Mouse (Mus musculus) heart, embryonic 13.5 days (tissue): ENCODE results near the gene Apba2. TPM values are rescaled to one million over a fixed set of nuclear protein-coding genes. Genes with fewer than 3 reads are reported as not detected.

Source experiments
- ATAC-seq: fragments of 200-750 bp; cut with Nextera tagmentation; 2 replicates; pipeline ENCODE4 v1.8.0; 2017; ENCODE audit warnings: moderate TSS enrichment; ENCODE audit not compliant: insufficient number of reproducible peaks, low FRiP score, low TSS enrichment; ENCODE audit errors: extremely low read depth
- H3K27ac ChIP-seq: fragments of 300-500 bp; sonication (generic); replicated peaks from 2 replicates; pipeline ENCODE4 v1.5.1; 2015; ENCODE audit warnings: moderate library complexity, mild to moderate bottlenecking, inconsistent platforms
- H3K27me3 ChIP-seq: fragments of 300-500 bp; sonication (generic); replicated peaks from 2 replicates; pipeline ENCODE4 v1.6.1; 2015; ENCODE audit warnings: mild to moderate bottlenecking, inconsistent platforms
- H3K36me3 ChIP-seq: fragments of 300-500 bp; sonication (generic); 2 replicates; pipeline ENCODE4 v1.6.1; 2015; ENCODE audit warnings: mild to moderate bottlenecking, inconsistent platforms
- H3K4me1 ChIP-seq: fragments of 300-500 bp; sonication (generic); 2 replicates; pipeline ENCODE4 v1.6.1; 2015; ENCODE audit warnings: inconsistent platforms
- H3K4me2 ChIP-seq: fragments of 300-500 bp; sonication (generic); 2 replicates; pipeline ENCODE4 v1.6.1; 2015; ENCODE audit warnings: inconsistent platforms, mild to moderate bottlenecking, moderate library complexity
- H3K4me3 ChIP-seq: fragments of 300-500 bp; sonication (generic); 2 replicates; pipeline ENCODE4 v1.5.1; 2015; ENCODE audit warnings: moderate library complexity, mild to moderate bottlenecking, inconsistent platforms
- H3K9ac ChIP-seq: fragments of 300-500 bp; sonication (generic); 2 replicates; pipeline ENCODE4 v1.6.1; 2015; ENCODE audit warnings: inconsistent platforms, mild to moderate bottlenecking, moderate library complexity
- H3K9me3 ChIP-seq: fragments of 300-500 bp; sonication (generic); 2 replicates; pipeline ENCODE4 v1.6.1; 2016; ENCODE audit warnings: inconsistent platforms
- WGBS: fragments of 180-500 bp; shearing (Covaris S2); methylation state at CpG from one replicate; pipeline ENCODE4 v1.1.7; 2015; ENCODE audit warnings: mixed read lengths; 5-methylcytosine and 5-hydroxymethylcytosine counted together
- polyA plus RNA-seq: library from polyadenylated mRNA; unstranded; fragments of >200 nt; fragmentation: Nextera tagmentation; extraction: Ambion mirVana; gene quantifications from 2 replicates; pipeline ENCODE4 v1.2.1, GENCODE M21; 2015

The Apba2 gene
- polyA plus RNA-seq, 1 experiment from 2014 or later = 1.3 TPM

GRCm38 (mm10) chr7:64634482-64634881 is 133.0 kb downstream of the Apba2 start:
- H3K4me2 ChIP-seq = no peak overlapping the region
- ATAC-seq = no peak
- H3K27me3 ChIP-seq = no peaks in the 10 kb centered on the region
- H3K9me3 ChIP-seq = no peaks in the 10 kb centered on the region
- H3K4me3 ChIP-seq = no peak overlapping the region
- no peak overlapping the region for H3K27ac ChIP-seq
- no peak overlapping the region for H3K9ac ChIP-seq
- no peaks in the 10 kb centered on the region for H3K36me3 ChIP-seq
- H3K4me1 ChIP-seq = peaks cover 8% of the 10 kb centered on the region

- no peak overlapping the region for H3K4me3 ChIP-seq
- H3K9me3 ChIP-seq = no peaks in the 10 kb centered on the region
- H3K36me3 ChIP-seq = no peaks in the 10 kb centered on the region
- H3K4me2 ChIP-seq = no peak overlapping the region
- H3K27me3 ChIP-seq = no peaks in the 10 kb centered on the region
- no peak for ATAC-seq
- H3K9ac ChIP-seq = no peak overlapping the region
- H3K27ac ChIP-seq = no peak overlapping the region
- WGBS = 56% methylated on average over 4 of the region's 4 CpGs
- no peaks in the 10 kb centered on the region for H3K4me1 ChIP-seq
Measured at GRCm38 (mm10) chr7:64638922-64639321, 137.4 kb downstream of the Apba2 start.

- 84% methylated on average over 3 of the region's 3 CpGs for WGBS
- H3K36me3 ChIP-seq = no peaks in the 10 kb centered on the region
- no peak overlapping the region for H3K4me3 ChIP-seq
- no peak overlapping the region for H3K27ac ChIP-seq
- H3K27me3 ChIP-seq = no peaks in the 10 kb centered on the region
- no peaks in the 10 kb centered on the region for H3K4me1 ChIP-seq
- H3K9me3 ChIP-seq = no peaks in the 10 kb centered on the region
- no peak for ATAC-seq
- no peak overlapping the region for H3K9ac ChIP-seq
- no peak overlapping the region for H3K4me2 ChIP-seq
Measured at GRCm38 (mm10) chr7:64640651-64641050, 139.1 kb downstream of the Apba2 start.

- H3K27ac ChIP-seq = no peak overlapping the region
- no peak overlapping the region for H3K4me2 ChIP-seq
- H3K27me3 ChIP-seq = no peaks in the 10 kb centered on the region
- H3K4me3 ChIP-seq = no peak overlapping the region
- no peak for ATAC-seq
- no peak overlapping the region for H3K9ac ChIP-seq
- WGBS = 32% methylated on average over 1 of the region's 1 CpGs
- H3K36me3 ChIP-seq = no peaks in the 10 kb centered on the region
- no peaks in the 10 kb centered on the region for H3K9me3 ChIP-seq
- no peaks in the 10 kb centered on the region for H3K4me1 ChIP-seq
Measured at GRCm38 (mm10) chr7:64642903-64643302, 141.4 kb downstream of the Apba2 start.

- Histone ChIP-seq H3K4me3 (no peak overlapping the region), H3K4me2 (no peak overlapping the region), H3K9ac (no peak overlapping the region), H3K4me1 (no peaks in the 10 kb centered on the region), H3K36me3 (no peaks in the 10 kb centered on the region), H3K9me3 (no peaks in the 10 kb centered on the region), H3K27ac (no peak overlapping the region), H3K27me3 (no peaks in the 10 kb centered on the region)
- ATAC-seq = no peak
- WGBS = 68% methylated on average over 3 of the region's 3 CpGs
Measured at GRCm38 (mm10) chr7:64645458-64645857, 144.0 kb downstream of the Apba2 start.

- H3K4me1 ChIP-seq = no peaks in the 10 kb centered on the region
- H3K27me3 ChIP-seq = no peaks in the 10 kb centered on the region
- no peak overlapping the region for H3K27ac ChIP-seq
- no peaks in the 10 kb centered on the region for H3K9me3 ChIP-seq
- no peak overlapping the region for H3K4me3 ChIP-seq
- ATAC-seq = no peak
- H3K36me3 ChIP-seq = no peaks in the 10 kb centered on the region
- WGBS = 66% methylated on average over 6 of the region's 6 CpGs
- H3K9ac ChIP-seq = no peak overlapping the region
- no peak overlapping the region for H3K4me2 ChIP-seq
Measured at GRCm38 (mm10) chr7:64646046-64646445, 144.5 kb downstream of the Apba2 start.

GRCm38 (mm10) chr7:64648947-64649607 is 147.6 kb downstream of the Apba2 start:
- no peak for ATAC-seq
- no peak overlapping the region for H3K4me3 ChIP-seq
- 74% methylated on average over 10 of the region's 10 CpGs for WGBS
- no peaks in the 10 kb centered on the region for H3K9me3 ChIP-seq
- H3K27me3 ChIP-seq = no peaks in the 10 kb centered on the region
- H3K36me3 ChIP-seq = no peaks in the 10 kb centered on the region
- no peak overlapping the region for H3K9ac ChIP-seq
- no peak overlapping the region for H3K4me2 ChIP-seq
- no peak overlapping the region for H3K27ac ChIP-seq
- H3K4me1 ChIP-seq = no peaks in the 10 kb centered on the region

- WGBS = 58% methylated on average over 3 of the region's 3 CpGs
- Histone ChIP-seq H3K27me3 (no peaks in the 10 kb centered on the region), H3K4me3 (no peak overlapping the region), H3K27ac (no peak overlapping the region), H3K9me3 (no peaks in the 10 kb centered on the region), H3K9ac (no peak overlapping the region), H3K4me1 (no peaks in the 10 kb centered on the region), H3K4me2 (no peak overlapping the region), H3K36me3 (no peaks in the 10 kb centered on the region)
- ATAC-seq = no peak
Measured at GRCm38 (mm10) chr7:64651963-64652362, 150.5 kb downstream of the Apba2 start.

GRCm38 (mm10) chr7:64656787-64657186 is 155.3 kb downstream of the Apba2 start:
- Histone ChIP-seq H3K4me2 (no peak overlapping the region), H3K36me3 (no peaks in the 10 kb centered on the region), H3K27ac (no peak overlapping the region), H3K9ac (no peak overlapping the region), H3K4me3 (no peak overlapping the region), H3K9me3 (no peaks in the 10 kb centered on the region), H3K4me1 (no peaks in the 10 kb centered on the region), H3K27me3 (no peaks in the 10 kb centered on the region)
- WGBS = 55% methylated on average over 7 of the region's 7 CpGs
- no peak for ATAC-seq

GRCm38 (mm10) chr7:64658914-64659313 is 157.4 kb downstream of the Apba2 start:
- no peak for ATAC-seq
- H3K9me3 ChIP-seq = no peaks in the 10 kb centered on the region
- H3K27me3 ChIP-seq = no peaks in the 10 kb centered on the region
- H3K27ac ChIP-seq = no peak overlapping the region
- no peaks in the 10 kb centered on the region for H3K36me3 ChIP-seq
- no peak overlapping the region for H3K4me2 ChIP-seq
- H3K4me1 ChIP-seq = no peaks in the 10 kb centered on the region
- 74% methylated on average over 4 of the region's 4 CpGs for WGBS
- H3K4me3 ChIP-seq = no peak overlapping the region
- H3K9ac ChIP-seq = no peak overlapping the region

GRCm38 (mm10) chr7:64659328-64659727 is 157.8 kb downstream of the Apba2 start:
- Histone ChIP-seq H3K9ac (no peak overlapping the region), H3K4me1 (no peaks in the 10 kb centered on the region), H3K4me3 (no peak overlapping the region), H3K27ac (no peak overlapping the region), H3K9me3 (no peaks in the 10 kb centered on the region), H3K4me2 (no peak overlapping the region), H3K36me3 (no peaks in the 10 kb centered on the region), H3K27me3 (no peaks in the 10 kb centered on the region)
- no peak for ATAC-seq
- WGBS = 58% methylated on average over 8 of the region's 8 CpGs

GRCm38 (mm10) chr7:64662506-64662905 is 161.0 kb downstream of the Apba2 start:
- Histone ChIP-seq H3K27me3 (no peaks in the 10 kb centered on the region), H3K4me1 (no peaks in the 10 kb centered on the region), H3K4me3 (no peak overlapping the region), H3K36me3 (no peaks in the 10 kb centered on the region), H3K9me3 (no peaks in the 10 kb centered on the region), H3K4me2 (no peak overlapping the region), H3K9ac (no peak overlapping the region), H3K27ac (no peak overlapping the region)
- WGBS = 82% methylated on average over 5 of the region's 5 CpGs
- no peak for ATAC-seq
